Mouse (Mus musculus): Measurements from ENCODE around the gene Gm14569. TPM values are rescaled to one million over a fixed set of nuclear protein-coding genes. Genes with fewer than 3 reads are reported as not detected.

Gm14569 gene
- polyA plus RNA-seq, 1 experiment from 2014 or later, result not detected

DNA sequence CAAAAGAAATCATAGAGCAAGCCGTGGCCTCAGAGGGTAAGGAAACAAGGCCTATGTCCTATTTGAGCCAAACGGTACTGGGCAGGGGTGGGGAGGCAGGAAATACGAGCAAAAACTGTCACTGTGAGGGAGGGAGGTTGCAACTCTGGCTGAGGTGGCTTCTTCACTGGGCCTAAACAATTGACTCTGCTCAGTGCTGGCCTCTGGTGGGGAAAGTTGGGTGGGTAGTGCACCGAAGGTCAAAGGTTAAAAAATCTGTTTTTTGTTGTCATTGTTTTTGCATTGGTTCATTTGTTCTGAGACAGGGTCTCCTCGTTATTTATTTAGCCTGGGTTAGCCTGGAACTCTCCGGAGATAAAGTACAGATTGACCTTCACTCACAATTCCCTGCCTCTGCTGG is 89.3 kb downstream of the Gm14569 start:
- no peaks in the 10 kb centered on the region for H3K27me3 ChIP-seq (ENCODE audit: control insufficient read depth, insufficient read depth, low read length)
- 63% methylated on average over 6 of the region's 6 CpGs for WGBS
- DNase-seq (ENCODE audit: low spot score), result no peak
- no peak overlapping the region for H3K4me2 ChIP-seq (ENCODE audit: low read depth, low read length)
- no peak for ATAC-seq (replicated peaks; ENCODE audit: insufficient number of reproducible peaks, low FRiP score, low TSS enrichment, low read depth)
- no peaks in the 10 kb centered on the region for H3K9me3 ChIP-seq (replicated peaks; ENCODE audit: control insufficient read depth, low read length)
- H3K27ac ChIP-seq (replicated peaks; ENCODE audit: low read depth, low read length), result no peak overlapping the region
- H3K36me3 ChIP-seq (replicated peaks; ENCODE audit: control insufficient read depth, insufficient read depth, low read depth, low read length), result no peaks in the 10 kb centered on the region
- no peaks in the 10 kb centered on the region for H3K4me1 ChIP-seq (ENCODE audit: control insufficient read depth, insufficient read depth, low read length)
- H3K4me3 ChIP-seq (ENCODE audit: low read depth, low read length), result no peak overlapping the region
- no peak overlapping the region for H3K9ac ChIP-seq (replicated peaks; ENCODE audit: low read length)

DNA sequence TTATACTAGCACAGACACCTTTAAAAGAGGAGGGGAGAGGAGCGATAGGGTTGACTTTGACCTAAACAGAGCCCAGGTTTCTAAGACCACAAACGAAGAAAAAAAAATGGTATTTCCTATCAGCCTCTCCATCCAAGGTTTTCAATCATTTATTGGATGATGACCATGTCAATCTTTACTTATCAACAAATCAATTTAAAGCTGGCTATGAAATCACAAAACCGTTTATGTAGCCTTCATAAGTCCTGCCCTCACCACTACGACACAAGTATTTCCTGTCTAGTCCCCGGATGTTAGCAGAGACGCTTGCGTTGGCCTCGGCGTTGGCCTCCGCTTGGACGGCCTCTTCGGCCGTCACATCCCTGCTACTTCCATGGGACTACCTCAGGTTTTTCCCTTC is 90.7 kb downstream of the Gm14569 start, which contains the start of gene Gm6268:
Gene Gm6268, plus strand, starts transcription at position 301 of the 400 bp plus-strand sequence.
- Histone ChIP-seq H3K27ac (replicated peaks; ENCODE audit: low read depth, low read length) (no peak within 1 kb of the TSS), H3K4me2 (ENCODE audit: low read depth, low read length) (no peak within 1 kb of the TSS), H3K9me3 (replicated peaks; ENCODE audit: control insufficient read depth, low read length) (no peaks in the 10 kb centered on the region), H3K4me1 (ENCODE audit: control insufficient read depth, insufficient read depth, low read length) (no peaks in the 10 kb centered on the region), H3K4me3 (ENCODE audit: low read depth, low read length) (no peak within 1 kb of the TSS), H3K9ac (replicated peaks; ENCODE audit: low read length) (no peak within 1 kb of the TSS), H3K36me3 (replicated peaks; ENCODE audit: control insufficient read depth, insufficient read depth, low read depth, low read length) (no peaks in the 10 kb centered on the region), H3K27me3 (ENCODE audit: control insufficient read depth, insufficient read depth, low read length) (no peaks in the 10 kb centered on the region)
- 96% methylated on average over 13 of the region's 13 CpGs for WGBS
- DNase-seq (ENCODE audit: low spot score) (no peak), ATAC-seq (replicated peaks; ENCODE audit: insufficient number of reproducible peaks, low FRiP score, low TSS enrichment, low read depth) (no peak)

DNA sequence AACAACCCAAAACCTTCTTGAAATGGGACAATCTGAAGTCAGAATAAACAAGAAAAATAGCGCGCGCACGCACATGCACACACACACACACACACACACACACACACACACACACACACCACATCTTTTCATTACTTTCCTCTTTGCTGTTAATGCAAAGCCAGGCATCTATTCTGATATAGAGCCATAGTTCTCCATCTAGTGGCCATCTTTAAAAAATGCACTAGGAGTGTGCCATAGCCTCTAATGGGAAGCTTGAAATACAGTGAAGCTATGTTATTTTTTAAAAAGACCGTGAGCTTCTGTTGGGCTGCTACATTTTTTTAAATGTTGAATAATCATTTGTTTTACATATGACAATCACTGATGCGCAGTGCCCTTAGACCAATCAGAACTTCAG is 98.4 kb downstream of the Gm14569 start:
- peak; percentile 46 for DNase-seq (ENCODE audit: low spot score)
- Histone ChIP-seq H3K4me3 (ENCODE audit: low read depth, low read length) (no peak overlapping the region), H3K4me1 (ENCODE audit: control insufficient read depth, insufficient read depth, low read length) (no peaks in the 10 kb centered on the region), H3K27me3 (ENCODE audit: control insufficient read depth, insufficient read depth, low read length) (no peaks in the 10 kb centered on the region), H3K9me3 (replicated peaks; ENCODE audit: control insufficient read depth, low read length) (no peaks in the 10 kb centered on the region), H3K27ac (replicated peaks; ENCODE audit: low read depth, low read length) (no peak overlapping the region), H3K4me2 (ENCODE audit: low read depth, low read length) (no peak overlapping the region), H3K36me3 (replicated peaks; ENCODE audit: control insufficient read depth, insufficient read depth, low read depth, low read length) (no peaks in the 10 kb centered on the region), H3K9ac (replicated peaks; ENCODE audit: low read length) (no peak overlapping the region)
- WGBS, result 45% methylated on average over 6 of the region's 6 CpGs
- no peak for ATAC-seq (replicated peaks; ENCODE audit: insufficient number of reproducible peaks, low FRiP score, low TSS enrichment, low read depth)

DNA sequence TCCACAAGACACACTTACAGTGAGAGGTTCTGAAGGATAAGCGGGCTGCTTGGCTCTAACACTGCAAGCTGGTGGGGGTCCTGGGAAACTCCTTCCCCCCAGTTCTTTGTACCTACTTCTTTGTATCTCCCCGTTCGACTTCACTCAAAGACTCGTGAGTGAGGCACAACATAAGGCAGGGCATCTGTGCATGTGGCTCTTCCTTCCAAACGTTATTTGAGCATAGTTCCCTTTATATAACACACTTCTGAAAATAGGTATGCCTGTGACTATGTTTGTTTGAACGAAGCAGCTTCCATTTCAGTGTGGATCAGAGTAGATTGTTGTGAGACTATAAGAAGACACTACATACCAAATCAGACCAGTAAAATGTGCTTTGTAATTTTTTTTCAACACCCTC is 99.0 kb downstream of the Gm14569 start:
- no peaks in the 10 kb centered on the region for H3K36me3 ChIP-seq (replicated peaks; ENCODE audit: control insufficient read depth, insufficient read depth, low read depth, low read length)
- 66% methylated on average over 6 of the region's 6 CpGs for WGBS
- H3K27ac ChIP-seq (replicated peaks; ENCODE audit: low read depth, low read length), result no peak overlapping the region
- no peaks in the 10 kb centered on the region for H3K27me3 ChIP-seq (ENCODE audit: control insufficient read depth, insufficient read depth, low read length)
- H3K4me3 ChIP-seq (ENCODE audit: low read depth, low read length), result no peak overlapping the region
- H3K4me1 ChIP-seq (ENCODE audit: control insufficient read depth, insufficient read depth, low read length), result no peaks in the 10 kb centered on the region
- no peak overlapping the region for H3K4me2 ChIP-seq (ENCODE audit: low read depth, low read length)
- ATAC-seq (replicated peaks; ENCODE audit: insufficient number of reproducible peaks, low FRiP score, low TSS enrichment, low read depth) (no peak), DNase-seq (ENCODE audit: low spot score) (no peak)
- no peak overlapping the region for H3K9ac ChIP-seq (replicated peaks; ENCODE audit: low read length)
- no peaks in the 10 kb centered on the region for H3K9me3 ChIP-seq (replicated peaks; ENCODE audit: control insufficient read depth, low read length)

DNA sequence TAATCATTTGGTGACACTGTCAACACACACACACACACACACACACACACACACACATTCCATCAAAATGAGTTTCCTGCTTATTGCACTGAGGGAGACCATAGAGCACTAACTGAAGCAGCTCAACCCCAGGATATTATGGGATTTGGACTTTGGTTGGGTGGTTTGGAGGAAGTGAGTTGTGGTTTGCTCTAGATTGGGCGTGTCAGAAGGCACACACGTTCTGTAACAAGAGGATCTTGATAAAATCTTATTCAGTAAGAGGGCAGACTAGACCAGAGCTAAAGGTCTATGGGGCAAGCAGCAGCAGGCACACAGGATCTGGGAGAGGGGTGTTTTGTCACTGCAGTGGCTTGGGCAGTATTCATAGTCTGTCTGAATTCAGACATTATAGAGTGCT is 101.1 kb downstream of the Gm14569 start:
- no peaks in the 10 kb centered on the region for H3K4me1 ChIP-seq (ENCODE audit: control insufficient read depth, insufficient read depth, low read length)
- no peak overlapping the region for H3K4me2 ChIP-seq (ENCODE audit: low read depth, low read length)
- no peak for ATAC-seq (replicated peaks; ENCODE audit: insufficient number of reproducible peaks, low FRiP score, low TSS enrichment, low read depth)
- H3K4me3 ChIP-seq (ENCODE audit: low read depth, low read length), result no peak overlapping the region
- no peak overlapping the region for H3K9ac ChIP-seq (replicated peaks; ENCODE audit: low read length)
- no peaks in the 10 kb centered on the region for H3K9me3 ChIP-seq (replicated peaks; ENCODE audit: control insufficient read depth, low read length)
- no peak overlapping the region for H3K27ac ChIP-seq (replicated peaks; ENCODE audit: low read depth, low read length)
- 79% methylated on average over 2 of the region's 2 CpGs for WGBS
- no peaks in the 10 kb centered on the region for H3K36me3 ChIP-seq (replicated peaks; ENCODE audit: control insufficient read depth, insufficient read depth, low read depth, low read length)
- H3K27me3 ChIP-seq (ENCODE audit: control insufficient read depth, insufficient read depth, low read length), result no peaks in the 10 kb centered on the region
- no peak for DNase-seq (ENCODE audit: low spot score)

DNA sequence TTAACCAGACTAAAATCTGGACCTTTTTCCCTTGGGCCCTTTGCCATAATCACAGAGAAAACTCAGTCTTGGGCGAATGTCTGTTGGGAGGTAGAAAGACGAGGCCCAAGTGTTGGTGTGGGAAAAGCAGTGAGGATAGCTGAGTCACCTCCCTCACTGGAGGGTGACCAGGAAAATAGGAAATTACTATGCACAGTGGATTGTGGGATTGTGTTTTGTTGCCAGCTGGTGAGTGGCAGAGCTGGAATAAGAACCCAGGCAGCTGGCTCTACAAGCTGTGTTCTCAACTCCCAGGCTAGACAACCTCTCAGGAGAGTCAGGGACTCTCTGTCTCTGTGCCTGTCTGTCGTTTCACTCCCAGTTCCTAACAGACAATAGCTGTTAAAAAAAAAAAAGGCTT is 101.7 kb downstream of the Gm14569 start:
- DNase-seq (ENCODE audit: low spot score), result no peak
- no peak for ATAC-seq (replicated peaks; ENCODE audit: insufficient number of reproducible peaks, low FRiP score, low TSS enrichment, low read depth)
- Histone ChIP-seq H3K27ac (replicated peaks; ENCODE audit: low read depth, low read length) (no peak overlapping the region), H3K4me1 (ENCODE audit: control insufficient read depth, insufficient read depth, low read length) (no peaks in the 10 kb centered on the region), H3K9ac (replicated peaks; ENCODE audit: low read length) (no peak overlapping the region), H3K4me3 (ENCODE audit: low read depth, low read length) (no peak overlapping the region), H3K36me3 (replicated peaks; ENCODE audit: control insufficient read depth, insufficient read depth, low read depth, low read length) (no peaks in the 10 kb centered on the region), H3K27me3 (ENCODE audit: control insufficient read depth, insufficient read depth, low read length) (no peaks in the 10 kb centered on the region), H3K9me3 (replicated peaks; ENCODE audit: control insufficient read depth, low read length) (no peaks in the 10 kb centered on the region), H3K4me2 (ENCODE audit: low read depth, low read length) (no peak overlapping the region)
- WGBS, result 69% methylated on average over 3 of the region's 3 CpGs

DNA sequence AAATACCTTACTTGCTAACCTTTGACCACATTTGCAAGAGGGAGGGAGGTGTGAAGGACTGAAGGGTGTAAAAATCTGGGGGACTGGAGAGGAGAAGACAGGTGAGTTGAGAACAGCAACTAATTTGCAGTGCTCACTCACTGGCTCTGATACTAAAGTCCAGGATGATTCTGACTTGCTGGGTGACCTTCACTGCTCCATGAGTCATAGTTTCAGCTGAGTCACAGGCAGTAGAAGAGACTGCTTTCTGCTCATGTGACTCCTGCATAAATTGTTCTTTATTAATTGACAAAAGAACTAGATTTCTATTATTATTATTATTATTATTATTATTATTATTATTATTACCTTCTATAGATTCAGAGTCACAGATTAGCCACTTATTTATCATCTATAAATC is 106.3 kb downstream of the Gm14569 start:
- H3K27me3 ChIP-seq (ENCODE audit: control insufficient read depth, insufficient read depth, low read length), result no peaks in the 10 kb centered on the region
- no peaks in the 10 kb centered on the region for H3K9me3 ChIP-seq (replicated peaks; ENCODE audit: control insufficient read depth, low read length)
- H3K27ac ChIP-seq (replicated peaks; ENCODE audit: low read depth, low read length), result no peak overlapping the region
- ATAC-seq (replicated peaks; ENCODE audit: insufficient number of reproducible peaks, low FRiP score, low TSS enrichment, low read depth) (no peak), DNase-seq (ENCODE audit: low spot score) (no peak)
- no peaks in the 10 kb centered on the region for H3K4me1 ChIP-seq (ENCODE audit: control insufficient read depth, insufficient read depth, low read length)
- no peak overlapping the region for H3K4me2 ChIP-seq (ENCODE audit: low read depth, low read length)
- H3K4me3 ChIP-seq (ENCODE audit: low read depth, low read length), result no peak overlapping the region
- H3K9ac ChIP-seq (replicated peaks; ENCODE audit: low read length), result no peak overlapping the region
- H3K36me3 ChIP-seq (replicated peaks; ENCODE audit: control insufficient read depth, insufficient read depth, low read depth, low read length), result no peaks in the 10 kb centered on the region
